Mouse (Mus musculus) small intestine, adult 10 weeks (tissue): ENCODE data around the gene Fopnl. TPM values are rescaled to one million over a fixed set of nuclear protein-coding genes. Genes with fewer than 3 reads are reported as not detected.

Experiments
- polyA plus RNA-seq: library from polyadenylated mRNA; stranded (reverse); fragments of 350-450 nt; fragmentation: Illumina TruSeq; extraction: RNeasy Lipid Tissue Mini Kit (QIAGEN cat#74804); gene quantifications from one replicate; pipeline ENCODE4 v1.2.3, GENCODE M21; 2014; ENCODE audit warnings: low replicate concordance

Fopnl gene
- polyA plus RNA-seq: 59.8 TPM

GRCm38 (mm10) chr16:14316884-14317876 lies at the start of gene Fopnl:
Fopnl (minus strand) TSS chr16:14317405.

GRCm38 (mm10) chr16:14361362-14362098 lies 44.3 kb upstream of the Fopnl start, which contains the start of gene Abcc1:
Abcc1 (plus strand) TSS chr16:14361558.

GRCm38 (mm10) chr16:14291223-14291622 lies 26.0 kb downstream of the Fopnl start, which contains the start of gene Myh11:
Myh11 (minus strand) TSS chr16:14291372.

Other genes with a start within 250 kb of the Fopnl start
- 6.7 TPM for gene Nde1, start 154.1 kb downstream of the Fopnl start, polyA plus RNA-seq
- 37.4 TPM for gene Marf1, start 154.1 kb downstream of the Fopnl start, polyA plus RNA-seq
- 21.6 TPM for gene Myh11, start 26.0 kb downstream of the Fopnl start, polyA plus RNA-seq
- gene Abcc1, start 44.2 kb upstream of the Fopnl start, polyA plus RNA-seq: 1.7 TPM
- gene A630010A05Rik, start 244.9 kb upstream of the Fopnl start, polyA plus RNA-seq: not detected